Mouse (Mus musculus) kidney, adult 2 months (tissue): ENCODE measurements around the gene Dld. TPM values are rescaled to one million over a fixed set of nuclear protein-coding genes. Genes with fewer than 3 reads are reported as not detected.

Experiments
- DNase-seq: peaks from one replicate; pipeline ENCODE4 v3.0.0; 2021
- H3K27ac ChIP-seq: fragments of 200-500 bp; 2 replicates; pipeline ENCODE4 v1.5.1; 2012; ENCODE audit warnings: low read depth, low read length, control low read depth, inconsistent platforms; ENCODE audit not compliant: insufficient read depth
- H3K27me3 ChIP-seq: fragments of 200-500 bp; replicated peaks from 2 replicates; pipeline ENCODE4 v1.6.1; 2012; ENCODE audit warnings: mild to moderate bottlenecking, moderate library complexity, low read length, inconsistent platforms; ENCODE audit not compliant: control insufficient read depth, insufficient read depth
- H3K36me3 ChIP-seq: fragments of 200-500 bp; 2 replicates; pipeline ENCODE4 v1.6.1; 2012; ENCODE audit warnings: mild to moderate bottlenecking, moderate library complexity, low read length, inconsistent platforms; ENCODE audit not compliant: control insufficient read depth, insufficient read depth
- H3K4me1 ChIP-seq: fragments of 200-500 bp; 2 replicates; pipeline ENCODE4 v1.6.1; 2011; ENCODE audit warnings: low read length; ENCODE audit not compliant: control insufficient read depth, insufficient read depth
- H3K4me3 ChIP-seq: fragments of 200-500 bp; 2 replicates; pipeline ENCODE4 v1.5.1; 2011; ENCODE audit warnings: mild to moderate bottlenecking, low read depth, low read length, control low read depth; ENCODE audit not compliant: insufficient read depth
- CTCF ChIP-seq: fragments of 200-500 bp; conservative IDR thresholded peaks from 2 replicates; pipeline ENCODE4 v1.5.1; 2011; ENCODE audit warnings: low read depth, mild to moderate bottlenecking, control low read depth, low read length, moderate library complexity, mixed read lengths; ENCODE audit not compliant: insufficient read depth, insufficient read length
- POLR2A ChIP-seq: fragments of 200-500 bp; IDR thresholded peaks from one replicate; pipeline ENCODE4 v1.6.1; 2011; ENCODE audit warnings: low read depth, low read length, control low read depth
- WGBS: fragments of 180-500 bp; shearing (Covaris S2); methylation state at CpG from one replicate; pipeline ENCODE4 v1.1.7; 2018; 5-methylcytosine and 5-hydroxymethylcytosine counted together
- polyA plus RNA-seq: library from polyadenylated mRNA; depleted of rRNA; stranded (reverse); fragments of >200 nt; gene quantifications from 2 replicates; pipeline ENCODE4 v1.2.3, GENCODE M21; 2012

Dld gene
- polyA plus RNA-seq, 1 experiment = 72.5 TPM

DNA sequence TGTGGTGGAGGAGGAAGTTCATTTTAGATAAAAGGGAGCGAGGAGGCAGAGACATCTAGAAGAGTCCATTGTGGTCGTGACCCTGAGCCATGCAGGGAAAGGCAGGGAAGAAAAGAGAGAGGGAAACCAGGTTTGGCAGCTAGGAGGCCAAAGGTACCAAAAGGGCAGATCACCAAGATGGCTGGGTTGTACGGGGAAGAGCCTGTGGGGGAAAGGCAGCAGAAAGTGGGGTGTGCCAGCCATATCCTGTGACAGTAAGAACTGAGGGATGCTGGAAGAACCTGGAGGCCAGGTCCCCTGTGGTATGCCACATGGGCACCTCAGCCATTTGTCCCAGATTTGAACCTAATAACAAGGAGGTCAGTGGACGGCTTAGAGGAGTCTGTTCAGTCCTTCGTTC is 39.0 kb downstream of the Dld start:
- WGBS = 82% methylated on average over 5 of the region's 5 CpGs
- H3K27ac ChIP-seq = no peak overlapping the region
- no peaks in the 10 kb centered on the region for H3K27me3 ChIP-seq
- DNase-seq = no peak
- no peaks in the 10 kb centered on the region for H3K4me1 ChIP-seq
- H3K36me3 ChIP-seq = peaks cover 12% of the 10 kb centered on the region
- H3K4me3 ChIP-seq = no peak overlapping the region
- no peak for TF ChIP-seq CTCF
- no peak for TF ChIP-seq POLR2A

DNA sequence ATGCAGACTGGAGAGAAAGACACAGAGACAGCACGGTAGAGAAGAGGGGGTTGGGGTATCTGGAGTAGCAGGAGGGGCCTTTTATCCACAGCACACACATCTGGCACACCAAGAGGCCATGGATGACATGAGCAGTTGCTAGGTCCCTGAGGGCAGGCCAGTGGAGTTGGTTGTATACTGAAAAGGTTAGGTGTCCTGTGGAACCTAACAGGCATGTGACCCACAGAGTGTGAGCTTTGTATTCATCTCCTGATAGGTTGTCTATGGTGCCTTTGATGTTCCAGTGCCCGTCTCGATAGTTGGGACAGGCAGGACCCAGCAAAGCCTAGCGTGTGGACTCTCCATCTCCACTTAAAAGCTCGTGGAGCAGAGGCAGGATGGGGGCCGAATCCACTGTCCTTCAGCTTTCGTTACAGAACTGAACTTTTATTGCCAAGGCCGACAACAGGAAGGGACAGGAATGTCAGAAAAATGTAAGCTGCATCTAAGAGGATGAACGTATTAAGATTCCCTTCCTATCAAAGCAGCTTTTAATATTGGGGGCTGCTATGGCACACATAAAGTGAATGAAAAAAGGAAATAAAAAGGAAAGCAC is 39.5 kb downstream of the Dld start:
- WGBS = 76% methylated on average over 9 of the region's 9 CpGs
- H3K27ac ChIP-seq = no peak overlapping the region
- no peaks in the 10 kb centered on the region for H3K27me3 ChIP-seq
- H3K4me3 ChIP-seq = no peak overlapping the region
- no peak for DNase-seq
- H3K4me1 ChIP-seq = no peaks in the 10 kb centered on the region
- H3K36me3 ChIP-seq = peaks cover 14% of the 10 kb centered on the region
- TF ChIP-seq POLR2A (no peak), CTCF (no peak)

DNA sequence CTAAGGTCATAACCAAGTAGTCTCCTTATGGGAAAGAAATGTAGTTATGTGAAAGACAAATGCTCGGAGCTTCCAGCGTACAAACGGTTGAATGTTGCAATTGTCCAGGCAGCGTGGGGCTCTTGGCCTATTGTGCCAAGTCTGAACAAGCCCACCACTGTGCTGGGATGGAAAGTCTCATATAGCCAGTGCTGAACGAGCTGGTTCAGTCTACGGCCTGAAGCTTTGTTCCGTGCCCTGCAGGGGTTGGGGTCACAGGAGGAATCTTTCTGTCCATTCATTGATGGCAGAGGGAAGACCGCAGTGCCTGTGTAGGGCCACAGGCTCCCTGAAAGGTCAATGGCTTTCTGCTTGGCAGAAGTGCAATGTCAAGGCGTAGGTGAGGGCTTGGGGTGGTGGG is 40.6 kb downstream of the Dld start:
- DNase-seq = no peak
- H3K4me3 ChIP-seq = no peak overlapping the region
- H3K36me3 ChIP-seq = peaks cover 14% of the 10 kb centered on the region
- WGBS = 88% methylated on average over 9 of the region's 9 CpGs
- no peak overlapping the region for H3K27ac ChIP-seq
- no peak for TF ChIP-seq POLR2A
- TF ChIP-seq CTCF = no peak
- no peaks in the 10 kb centered on the region for H3K27me3 ChIP-seq
- no peaks in the 10 kb centered on the region for H3K4me1 ChIP-seq

DNA sequence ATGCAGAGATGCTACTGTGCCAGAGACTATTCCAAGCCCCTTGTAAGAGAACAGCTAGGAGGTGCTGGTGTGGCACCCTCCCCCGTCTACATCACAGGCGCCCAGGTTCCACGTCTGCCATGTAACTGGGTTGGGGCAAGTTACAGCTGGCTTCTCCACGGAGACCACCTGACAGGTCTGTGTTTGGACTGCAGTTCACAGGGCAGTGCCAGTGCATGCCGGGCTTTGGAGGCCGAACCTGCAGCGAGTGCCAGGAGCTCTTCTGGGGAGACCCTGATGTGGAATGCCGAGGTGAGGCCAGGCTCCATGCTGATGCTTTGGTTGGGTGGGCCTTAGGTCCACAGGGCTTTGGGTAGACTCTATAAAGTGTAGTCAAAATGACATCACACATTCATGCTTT is 43.5 kb downstream of the Dld start:
- H3K4me1 ChIP-seq = no peaks in the 10 kb centered on the region
- H3K27ac ChIP-seq = no peak overlapping the region
- H3K36me3 ChIP-seq = peaks cover 17% of the 10 kb centered on the region
- DNase-seq = no peak
- TF ChIP-seq POLR2A (no peak), CTCF (no peak)
- no peaks in the 10 kb centered on the region for H3K27me3 ChIP-seq
- H3K4me3 ChIP-seq = no peak overlapping the region
- WGBS = 80% methylated on average over 8 of the region's 8 CpGs

DNA sequence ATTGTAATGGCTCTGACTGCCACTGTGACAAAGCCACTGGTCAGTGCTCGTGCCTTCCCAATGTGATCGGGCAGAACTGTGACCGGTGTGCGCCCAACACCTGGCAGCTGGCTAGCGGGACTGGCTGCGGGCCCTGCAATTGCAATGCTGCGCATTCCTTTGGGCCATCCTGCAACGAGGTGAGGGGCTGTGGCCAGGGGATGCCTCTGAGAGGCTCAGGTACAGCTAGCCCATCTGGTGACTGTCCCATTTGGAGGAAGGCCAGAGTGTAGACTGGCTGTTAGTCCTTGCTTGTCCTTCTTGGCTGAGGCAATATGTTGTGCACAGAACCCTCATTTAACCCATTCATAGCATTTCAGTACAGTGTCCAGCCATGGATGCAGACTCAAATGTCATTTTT is 44.2 kb downstream of the Dld start:
- Histone ChIP-seq H3K27me3 (no peaks in the 10 kb centered on the region), H3K36me3 (peaks cover 17% of the 10 kb centered on the region), H3K4me3 (no peak overlapping the region), H3K27ac (no peak overlapping the region), H3K4me1 (peaks cover under 1% of the 10 kb centered on the region; the same call in 1 of the 2 replicates)
- DNase-seq = no peak
- no peak for TF ChIP-seq POLR2A
- no peak for TF ChIP-seq CTCF
- 77% methylated on average over 8 of the region's 8 CpGs for WGBS

DNA sequence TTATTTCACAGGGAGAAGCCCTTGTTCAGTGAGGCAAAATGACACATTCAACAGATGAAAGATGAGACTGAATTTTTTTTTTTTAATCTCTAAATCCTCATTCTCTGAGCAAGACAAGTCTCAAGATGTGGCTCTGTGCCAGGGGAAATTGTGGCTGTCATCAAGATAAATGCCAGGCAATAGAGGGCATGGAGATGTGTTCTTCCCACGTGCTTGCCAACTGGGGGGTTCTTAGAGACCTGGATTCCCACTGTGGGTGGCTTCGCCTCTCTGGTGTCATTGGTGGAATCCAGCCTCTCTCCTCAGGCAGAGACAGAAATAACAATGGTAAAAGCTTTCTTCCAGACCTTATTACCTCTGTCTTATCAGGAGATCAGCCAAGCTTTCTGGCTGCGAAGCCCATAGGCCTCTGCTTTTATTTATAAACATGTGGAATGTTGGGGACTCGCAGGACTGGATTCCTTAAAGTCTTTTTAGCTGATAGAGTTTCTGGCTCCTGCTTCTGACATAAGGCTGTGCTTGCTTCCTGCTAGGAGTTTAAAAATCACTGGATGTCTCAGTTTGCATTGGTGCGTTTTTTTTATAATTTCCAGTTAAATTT is 45.1 kb downstream of the Dld start:
- H3K27me3 ChIP-seq = no peaks in the 10 kb centered on the region
- WGBS = 43% methylated on average over 5 of the region's 5 CpGs
- H3K36me3 ChIP-seq = peaks cover 17% of the 10 kb centered on the region
- no peak overlapping the region for H3K4me3 ChIP-seq
- no peak for DNase-seq
- no peak overlapping the region for H3K27ac ChIP-seq
- TF ChIP-seq CTCF = no peak
- H3K4me1 ChIP-seq = peaks cover 4% of the 10 kb centered on the region; the same call in 1 of the 2 replicates

DNA sequence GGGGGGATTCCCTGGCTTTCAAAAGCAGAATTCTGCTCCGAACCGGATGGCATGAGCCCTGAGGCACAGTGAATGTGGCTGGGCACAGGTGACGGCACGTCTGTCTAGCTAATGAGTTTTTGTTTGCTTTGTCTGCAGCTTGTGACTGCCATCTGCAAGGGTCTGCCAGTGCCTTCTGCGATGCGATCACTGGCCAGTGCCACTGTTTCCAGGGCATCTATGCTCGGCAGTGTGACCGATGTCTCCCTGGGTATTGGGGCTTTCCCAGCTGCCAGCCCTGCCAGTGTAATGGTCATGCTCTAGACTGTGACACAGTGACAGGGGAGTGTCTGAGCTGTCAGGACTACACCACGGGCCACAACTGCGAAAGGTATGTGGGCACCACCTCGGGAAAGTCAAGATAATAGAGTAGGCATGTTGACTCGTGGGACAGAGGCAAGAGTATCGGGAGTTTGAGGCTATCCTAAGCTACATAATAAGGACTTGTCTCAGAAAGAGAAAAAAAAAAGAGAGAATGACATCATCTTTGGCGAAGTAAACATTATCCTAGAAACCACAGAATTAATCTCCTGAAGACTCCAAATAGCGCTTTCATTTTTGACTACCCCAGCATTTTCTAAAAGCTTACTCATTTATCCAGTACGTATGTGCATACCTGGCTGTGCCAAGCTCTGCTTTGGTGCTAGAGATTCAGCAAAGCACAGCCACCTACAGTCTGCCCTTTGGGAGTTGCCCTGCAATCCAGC is 48.3 kb downstream of the Dld start:
- WGBS = 62% methylated on average over 16 of the region's 16 CpGs
- DNase-seq = no peak
- peaks cover 10% of the 10 kb centered on the region; the same call in 1 of the 2 replicates for H3K4me1 ChIP-seq
- H3K27me3 ChIP-seq = no peaks in the 10 kb centered on the region
- H3K27ac ChIP-seq = no peak overlapping the region
- no peak overlapping the region for H3K4me3 ChIP-seq
- peaks cover 21% of the 10 kb centered on the region for H3K36me3 ChIP-seq
- TF ChIP-seq POLR2A (no peak), CTCF (no peak)
